Mouse (Mus musculus) left cerebral cortex, postnatal 10 days (tissue): ENCODE measurements at regions not wholly inside any gene's neighbourhood (a gene's known extent, or its start where the extent isn't known, plus 50 kb on each side); places are given as distances from the start of the nearest gene placed in this dataset.

Experiments used
- DNase-seq, 2 experiments: peaks; one replicate each; pipeline ENCODE4 v3.0.0; 2021 to 2022; ENCODE audit warnings: low spot score in 2 of 2, mixed read lengths in 1 of 2; ENCODE audit errors: extremely low spot score in 1 of 2
- intact Hi-C: fragments of 180-260 bp; cut with DNase I; formaldehyde crosslinking; loops from one replicate; pipeline ENCODE4 v1.15.1; 2025

DNA sequence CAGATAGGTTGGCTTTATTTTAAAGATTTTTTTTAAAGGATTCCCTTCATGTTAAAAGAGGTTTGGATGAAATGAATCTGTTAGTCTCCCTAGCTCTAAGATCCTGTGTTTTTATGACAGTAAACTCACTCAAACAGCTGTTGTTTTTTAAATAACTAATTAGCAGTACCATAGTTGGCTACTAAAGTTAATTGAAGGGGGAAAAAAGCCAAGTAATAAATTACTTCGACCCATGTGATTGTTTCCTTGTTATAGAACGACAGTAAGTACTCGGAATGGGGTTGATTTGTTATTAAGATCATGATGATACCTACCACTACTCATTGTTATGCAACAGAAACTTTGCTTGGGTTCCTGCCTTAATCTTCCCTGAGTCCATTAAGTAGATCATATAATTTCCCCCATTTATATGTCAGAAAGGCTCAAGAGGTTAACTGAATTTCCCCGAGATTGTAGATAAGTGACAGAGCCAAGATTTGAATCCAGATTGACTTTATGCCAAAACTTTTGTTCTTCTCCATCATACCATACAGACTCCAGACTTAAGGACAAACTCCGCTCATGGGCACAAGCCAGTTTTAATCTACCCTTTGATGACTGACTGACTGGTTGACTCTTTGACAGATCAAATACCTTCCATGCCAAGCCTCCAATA is 160.6 kb downstream of the Gm19935 start:
- DNase-seq, result no peak
- intact Hi-C loops, result loop anchor here (2.0 to 5.0 kb wide), 3 partner anchors 309 to 809 kb away; partner anchors contain the start of gene Tox3

- intact Hi-C loops, result loop anchor here (5.0 kb wide), 2 partner anchors 307 to 807 kb away; partner anchors contain the start of gene Tox3
- DNase-seq, result no peak
These were observed 162.4 kb downstream of the Gm19935 start for GRCm38 (mm10) chr8:90654786-90655185.

DNA sequence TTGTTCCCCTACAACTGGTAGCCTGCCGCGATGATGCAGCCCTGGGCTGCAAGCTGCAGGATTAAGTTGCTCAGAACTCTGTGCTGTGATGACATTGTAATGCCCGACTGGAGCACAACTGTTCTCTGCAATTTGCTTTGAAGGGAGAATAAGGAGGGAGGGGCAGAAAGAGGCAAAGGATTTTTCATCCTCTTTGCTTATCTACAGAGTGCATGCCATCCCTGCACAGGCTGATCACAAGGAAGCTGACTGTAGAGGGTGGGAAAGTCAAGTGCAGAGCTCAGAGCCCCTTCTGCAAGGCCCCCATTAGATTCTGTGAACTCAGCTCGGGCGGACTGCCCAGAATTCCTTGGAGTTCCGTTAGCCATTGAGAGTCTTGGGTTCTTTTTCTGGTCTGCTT is 174.8 kb downstream of the Gm19935 start:
- DNase-seq, result no peak
- intact Hi-C loops, result no loop called here

- no peak for DNase-seq
These were observed 180.4 kb downstream of the Gm19935 start for GRCm38 (mm10) chr8:90636770-90637169.

GRCm38 (mm10) chr8:90635766-90636492 is 181.3 kb downstream of the Gm19935 start:
- intact Hi-C loops, result no loop called here
- DNase-seq, result no peak

More at GRCm38 (mm10) chr8:90636770-90637169, 180.4 kb downstream of the Gm19935 start:
- intact Hi-C loops, result no loop called here

- DNase-seq, result peak in 1 of 2 experiments; percentile 23
- intact Hi-C loops, result no loop called here
These were observed 186.4 kb downstream of the Gm19935 start for GRCm38 (mm10) chr8:90630796-90631195.

- intact Hi-C loops, result no loop called here
- DNase-seq, result no peak
These were observed 208.8 kb downstream of the Gm19935 start for GRCm38 (mm10) chr8:90608410-90608809.

GRCm38 (mm10) chr8:90600946-90601695 is 216.1 kb downstream of the Gm19935 start:
- no peak for DNase-seq
- intact Hi-C loops, result no loop called here

GRCm38 (mm10) chr8:90597376-90597775 is 219.8 kb downstream of the Gm19935 start:
- no peak for DNase-seq
- intact Hi-C loops, result no loop called here

- no peak for DNase-seq
- intact Hi-C loops, result no loop called here
These were observed 231.3 kb upstream of the Tox3 start for GRCm38 (mm10) chr8:90579426-90579825.

GRCm38 (mm10) chr8:90576976-90577375 is 228.8 kb upstream of the Tox3 start:
- intact Hi-C loops, result no loop called here
- DNase-seq, result peak in 1 of 2 experiments; percentile 5

- intact Hi-C loops, result no loop called here
- DNase-seq, result no peak
These were observed 226.5 kb upstream of the Tox3 start for GRCm38 (mm10) chr8:90574676-90575075.

- intact Hi-C loops, result no loop called here
- DNase-seq, result no peak
These were observed 207.9 kb upstream of the Tox3 start for GRCm38 (mm10) chr8:90556079-90556427.

- no peak for DNase-seq
- intact Hi-C loops, result no loop called here
These were observed 207.4 kb upstream of the Tox3 start for GRCm38 (mm10) chr8:90555415-90556078.

- intact Hi-C loops, result no loop called here
- DNase-seq, result no peak
These were observed 199.1 kb upstream of the Tox3 start for GRCm38 (mm10) chr8:90547276-90547675.

GRCm38 (mm10) chr8:90542619-90543018 is 194.5 kb upstream of the Tox3 start:
- peak in 1 of 2 experiments; percentile 5 for DNase-seq
- intact Hi-C loops, result no loop called here

DNA sequence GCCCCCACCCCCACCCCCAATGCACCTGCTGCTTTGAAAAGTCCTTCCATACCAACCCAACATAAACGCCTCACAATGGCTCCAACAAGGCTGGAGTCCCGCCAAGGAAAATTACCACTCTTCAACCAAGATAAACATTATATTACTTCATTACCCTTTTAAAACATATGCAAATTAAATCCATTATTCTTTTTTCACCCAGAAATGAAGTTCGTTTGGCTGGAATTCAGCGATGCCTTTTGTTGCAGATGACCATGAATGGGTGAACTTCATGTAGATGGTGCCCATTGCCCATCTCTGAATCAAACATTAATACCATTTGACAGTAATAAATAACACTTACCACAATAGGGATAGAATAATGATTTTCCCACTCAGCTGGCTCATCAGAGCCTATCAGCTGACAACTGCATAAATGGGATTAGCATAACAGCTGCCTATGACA is 188.1 kb upstream of the Tox3 start:
- intact Hi-C loops, result no loop called here
- DNase-seq, result no peak

- no peak for DNase-seq
- intact Hi-C loops, result no loop called here
These were observed 187.5 kb upstream of the Tox3 start for GRCm38 (mm10) chr8:90535515-90536156.

DNA sequence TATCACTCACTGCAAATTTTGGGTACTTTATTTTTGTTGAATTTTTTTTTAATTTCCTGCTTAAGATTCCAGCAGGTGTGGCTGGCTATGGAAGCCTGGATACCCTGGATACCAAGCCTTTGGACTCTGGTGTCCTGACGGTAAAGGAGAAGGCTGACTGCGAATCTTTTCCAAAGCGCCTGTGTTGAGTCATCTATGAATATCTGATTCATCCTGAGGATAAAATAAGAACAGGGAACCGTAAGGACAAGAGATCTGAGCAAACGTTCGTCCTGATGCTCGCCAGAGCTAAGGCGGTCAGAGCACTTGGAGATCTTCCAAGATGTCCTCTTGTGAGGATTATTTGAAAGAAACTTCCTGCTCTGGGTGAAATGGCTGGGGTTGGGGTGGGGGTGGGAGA is 173.2 kb upstream of the Tox3 start:
- intact Hi-C loops, result no loop called here
- no peak for DNase-seq
